Mouse (Mus musculus): ENCODE data around the gene Ndufab1. TPM values are rescaled to one million over a fixed set of nuclear protein-coding genes. Genes with fewer than 3 reads are reported as not detected.
"Not testable (repeated sequence)": the region's sequence is repeated elsewhere in the genome, so short reads cannot be mapped to it uniquely, and the experiment has no call there.

The Ndufab1 gene
- total and polyA plus RNA-seq, 2 experiments: 72.3 to 379 TPM

- Histone ChIP-seq H3K27me3 (ENCODE audit: control insufficient read depth, insufficient read depth, low read length) (no peaks in the 10 kb centered on the region), H3K36me3 (ENCODE audit: control insufficient read depth, insufficient read depth, low read length) (peaks cover 18% of the 10 kb centered on the region), H3K9ac (ENCODE audit: low read depth, low read length) (peak within 1 kb of the TSS; percentile 89), H3K4me1 (ENCODE audit: control insufficient read depth, insufficient read depth, low read length) (0 out of 2 replicates have a peak, but pooled peaks cover 4% of the 10 kb centered on the region), H3K79me2 (ENCODE audit: control insufficient read depth, insufficient read depth, low read length) (peaks cover 3% of the 10 kb centered on the region; the same call in 1 of the 2 replicates), H3K4me3 (ENCODE audit: insufficient read depth, low read depth, low read length) (peak within 1 kb of the TSS; percentile 84), H3K27ac (replicated peaks; ENCODE audit: insufficient read depth, low read depth, low read length) (peak within 1 kb of the TSS; percentile 30; the same call in 1 of the 2 replicates)
- DNase-seq (ENCODE audit: extremely low read depth, low read depth, low spot score): peak; percentile 86
- under 1% methylated on average over 54 of the region's 54 CpGs for WGBS
- TF ChIP-seq CTCF (IDR thresholded peaks at IDR 0.05; ENCODE audit: low read depth, low read length): no peak
- no peak for TF ChIP-seq POLR2A (IDR thresholded peaks at IDR 0.05; ENCODE audit: extremely low read depth, insufficient read depth, low read length)
Observed at GRCm38 (mm10) chr7:122132497-122133337, 31.0 kb upstream of the Ndufab1 start, which contains the start of the genes Palb2 and Dctn5. Gene Palb2 (minus strand): TSS chr7:122132985. Gene Dctn5 (plus strand): TSS chr7:122133041.

- DNase-seq (ENCODE audit: extremely low read depth, low read depth, low spot score): no peak
- Histone ChIP-seq H3K27me3 (ENCODE audit: control insufficient read depth, insufficient read depth, low read length) (no peaks in the 10 kb centered on the region), H3K79me2 (ENCODE audit: control insufficient read depth, insufficient read depth, low read length) (peaks cover 3% of the 10 kb centered on the region; the same call in 1 of the 2 replicates), H3K36me3 (ENCODE audit: control insufficient read depth, insufficient read depth, low read length) (peaks cover 12% of the 10 kb centered on the region; the same call in 1 of the 2 replicates), H3K4me1 (ENCODE audit: control insufficient read depth, insufficient read depth, low read length) (0 out of 2 replicates have a peak, but pooled peaks cover 4% of the 10 kb centered on the region), H3K9ac (ENCODE audit: low read depth, low read length) (no peak overlapping the region), H3K27ac (replicated peaks; ENCODE audit: insufficient read depth, low read depth, low read length) (no peak overlapping the region), H3K4me3 (ENCODE audit: insufficient read depth, low read depth, low read length) (no peak overlapping the region)
- TF ChIP-seq CTCF (IDR thresholded peaks at IDR 0.05; ENCODE audit: low read depth, low read length) (no peak), POLR2A (IDR thresholded peaks at IDR 0.05; ENCODE audit: extremely low read depth, insufficient read depth, low read length) (no peak)
Observed at GRCm38 (mm10) chr7:122131834-122132233, 30.1 kb upstream of the Ndufab1 start.

GRCm38 (mm10) chr7:122126946-122127345, 25.3 kb upstream of the Ndufab1 start:
- no peak for DNase-seq (ENCODE audit: extremely low read depth, low read depth, low spot score)
- H3K36me3 ChIP-seq (ENCODE audit: control insufficient read depth, insufficient read depth, low read length): no peaks in the 10 kb centered on the region
- H3K27ac ChIP-seq (replicated peaks; ENCODE audit: insufficient read depth, low read depth, low read length): no peak overlapping the region
- WGBS: 95% methylated on average over 11 of the region's 11 CpGs
- H3K4me1 ChIP-seq (ENCODE audit: control insufficient read depth, insufficient read depth, low read length): no peaks in the 10 kb centered on the region
- no peaks in the 10 kb centered on the region for H3K79me2 ChIP-seq (ENCODE audit: control insufficient read depth, insufficient read depth, low read length)
- no peak overlapping the region for H3K4me3 ChIP-seq (ENCODE audit: insufficient read depth, low read depth, low read length)
- no peaks in the 10 kb centered on the region for H3K27me3 ChIP-seq (ENCODE audit: control insufficient read depth, insufficient read depth, low read length)
- no peak overlapping the region for H3K9ac ChIP-seq (ENCODE audit: low read depth, low read length)
- TF ChIP-seq POLR2A (IDR thresholded peaks at IDR 0.05; ENCODE audit: extremely low read depth, insufficient read depth, low read length): no peak
- no peak for TF ChIP-seq CTCF (IDR thresholded peaks at IDR 0.05; ENCODE audit: low read depth, low read length)

GRCm38 (mm10) chr7:122125636-122126035, 23.9 kb upstream of the Ndufab1 start:
- Histone ChIP-seq H3K27ac (replicated peaks; ENCODE audit: insufficient read depth, low read depth, low read length) (no peak overlapping the region), H3K36me3 (ENCODE audit: control insufficient read depth, insufficient read depth, low read length) (no peaks in the 10 kb centered on the region), H3K4me1 (ENCODE audit: control insufficient read depth, insufficient read depth, low read length) (no peaks in the 10 kb centered on the region), H3K9ac (ENCODE audit: low read depth, low read length) (no peak overlapping the region), H3K27me3 (ENCODE audit: control insufficient read depth, insufficient read depth, low read length) (no peaks in the 10 kb centered on the region), H3K79me2 (ENCODE audit: control insufficient read depth, insufficient read depth, low read length) (no peaks in the 10 kb centered on the region), H3K4me3 (ENCODE audit: insufficient read depth, low read depth, low read length) (no peak overlapping the region)
- 84% methylated on average over 8 of the region's 8 CpGs for WGBS
- no peak for DNase-seq (ENCODE audit: extremely low read depth, low read depth, low spot score)
- TF ChIP-seq CTCF (IDR thresholded peaks at IDR 0.05; ENCODE audit: low read depth, low read length) (no peak), POLR2A (IDR thresholded peaks at IDR 0.05; ENCODE audit: extremely low read depth, insufficient read depth, low read length) (no peak)

- Histone ChIP-seq H3K4me1 (ENCODE audit: control insufficient read depth, insufficient read depth, low read length) (peaks cover 1% of the 10 kb centered on the region; the same call in 1 of the 2 replicates), H3K79me2 (ENCODE audit: control insufficient read depth, insufficient read depth, low read length) (no peaks in the 10 kb centered on the region), H3K27ac (replicated peaks; ENCODE audit: insufficient read depth, low read depth, low read length) (no peak overlapping the region), H3K36me3 (ENCODE audit: control insufficient read depth, insufficient read depth, low read length) (no peaks in the 10 kb centered on the region; the same call in 1 of the 2 replicates), H3K4me3 (ENCODE audit: insufficient read depth, low read depth, low read length) (no peak overlapping the region), H3K27me3 (ENCODE audit: control insufficient read depth, insufficient read depth, low read length) (no peaks in the 10 kb centered on the region), H3K9ac (ENCODE audit: low read depth, low read length) (no peak overlapping the region)
- no peak for DNase-seq (ENCODE audit: extremely low read depth, low read depth, low spot score)
- 32% methylated on average over 4 of the region's 4 CpGs for WGBS
- TF ChIP-seq CTCF (IDR thresholded peaks at IDR 0.05; ENCODE audit: low read depth, low read length) (no peak), POLR2A (IDR thresholded peaks at IDR 0.05; ENCODE audit: extremely low read depth, insufficient read depth, low read length) (no peak)
Observed at GRCm38 (mm10) chr7:122123518-122123917, 21.8 kb upstream of the Ndufab1 start.

GRCm38 (mm10) chr7:122108206-122108605, 6.5 kb upstream of the Ndufab1 start:
- Histone ChIP-seq H3K36me3 (ENCODE audit: control insufficient read depth, insufficient read depth, low read length) (no peaks in the 10 kb centered on the region), H3K79me2 (ENCODE audit: control insufficient read depth, insufficient read depth, low read length) (no peaks in the 10 kb centered on the region), H3K9ac (ENCODE audit: low read depth, low read length) (no peak overlapping the region), H3K27me3 (ENCODE audit: control insufficient read depth, insufficient read depth, low read length) (no peaks in the 10 kb centered on the region), H3K27ac (replicated peaks; ENCODE audit: insufficient read depth, low read depth, low read length) (no peak overlapping the region), H3K4me3 (ENCODE audit: insufficient read depth, low read depth, low read length) (no peak overlapping the region), H3K4me1 (ENCODE audit: control insufficient read depth, insufficient read depth, low read length) (no peaks in the 10 kb centered on the region)
- DNase-seq (ENCODE audit: extremely low read depth, low read depth, low spot score): no peak
- TF ChIP-seq POLR2A (IDR thresholded peaks at IDR 0.05; ENCODE audit: extremely low read depth, insufficient read depth, low read length) (no peak), CTCF (IDR thresholded peaks at IDR 0.05; ENCODE audit: low read depth, low read length) (no peak)
- whole genome bisulfite sequencing: 85% methylated on average over 6 of the region's 6 CpGs

GRCm38 (mm10) chr7:122101014-122101746, 506 bp downstream of the Ndufab1 start:
- WGBS: 1% methylated on average over 25 of the region's 28 CpGs
- peak overlapping the region; percentile 90 for H3K4me3 ChIP-seq (ENCODE audit: insufficient read depth, low read depth, low read length)
- H3K9ac ChIP-seq (ENCODE audit: low read depth, low read length): peak overlapping the region; percentile 79
- DNase-seq (ENCODE audit: extremely low read depth, low read depth, low spot score): peak; percentile 46
- peaks cover 19% of the 10 kb centered on the region for H3K36me3 ChIP-seq (ENCODE audit: control insufficient read depth, insufficient read depth, low read length)
- peak overlapping the region; percentile 80 for H3K27ac ChIP-seq (replicated peaks; ENCODE audit: insufficient read depth, low read depth, low read length)
- H3K27me3 ChIP-seq (ENCODE audit: control insufficient read depth, insufficient read depth, low read length): not testable (repeated sequence)
- H3K4me1 ChIP-seq (ENCODE audit: control insufficient read depth, insufficient read depth, low read length): peaks cover 16% of the 10 kb centered on the region
- H3K79me2 ChIP-seq (ENCODE audit: control insufficient read depth, insufficient read depth, low read length): peaks cover 26% of the 10 kb centered on the region

Data from liver, adult 2 months (tissue).